ENCODE assay signal across 8 mouse cellular contexts in the genomic region with DNA sequence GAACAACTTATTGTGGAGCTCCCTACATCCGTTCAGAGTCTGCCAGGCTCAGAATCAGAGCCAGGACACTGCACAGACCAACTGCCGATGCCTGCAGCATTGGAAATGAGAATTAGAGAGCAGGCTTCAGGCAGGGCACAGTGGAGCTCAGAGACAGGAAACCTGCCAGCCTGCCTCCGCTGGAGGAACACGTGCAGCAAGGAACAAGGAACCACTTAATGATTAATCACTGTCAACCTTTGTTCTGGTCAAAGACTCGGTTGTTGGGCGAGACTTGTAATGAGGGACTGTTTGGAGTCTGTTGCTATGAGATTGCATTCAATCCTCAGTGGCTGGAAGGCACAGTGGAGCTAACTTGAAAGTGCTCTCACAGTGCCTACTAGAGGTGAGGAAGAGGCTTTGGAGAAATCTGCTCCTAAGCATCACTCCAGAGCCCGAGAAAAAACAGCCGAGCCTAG.
DNase-seq lines count a peak whose midpoint lies in the region; ATAC-seq and TF ChIP-seq lines count a peak whose summit lies in the region.

No protein-coding gene starts in this region.

- no peaks in the 10 kb centered on the region for H3K9me3 ChIP-seq in E14TG2a.4 (ENCODE audit: low read length)
- no peaks in the 10 kb centered on the region for H3K9me3 ChIP-seq in forebrain, postnatal 0 days (ENCODE audit: low read length)
- H3K9me3 ChIP-seq in hindbrain, embryonic 12.5 days (replicated peaks): no peaks in the 10 kb centered on the region

- H3K4me2 ChIP-seq in forebrain, postnatal 0 days (ENCODE audit: low read depth): peak overlapping the region; percentile 35
- H3K4me2 ChIP-seq in hindbrain, embryonic 12.5 days (replicated peaks): peak overlapping the region; percentile 41

- no peaks in the 10 kb centered on the region for H3K27me3 ChIP-seq in E14TG2a.4 (ENCODE audit: insufficient read depth, low read length)
- no peaks in the 10 kb centered on the region for H3K27me3 ChIP-seq in forebrain, postnatal 0 days (ENCODE audit: insufficient read depth, low read length)
- H3K27me3 ChIP-seq in hindbrain, embryonic 12.5 days: no peaks in the 10 kb centered on the region

- H3K4me1 ChIP-seq in E14TG2a.4 (replicated peaks; ENCODE audit: low read depth, low read length): peaks cover 10% of the 10 kb centered on the region
- H3K4me1 ChIP-seq in forebrain, postnatal 0 days (ENCODE audit: insufficient read depth): no peaks in the 10 kb centered on the region
- peaks cover 8% of the 10 kb centered on the region; the same call in 1 of the 2 replicates for H3K4me1 ChIP-seq in hindbrain, embryonic 12.5 days

- peak; percentile 48 for TF ChIP-seq CTCF in E14TG2a.4 (conservative IDR thresholded peaks at IDR 0.05; ENCODE audit: low read length)
- peak; percentile 74 for TF ChIP-seq CTCF in forebrain, postnatal 0 days (IDR thresholded peaks at IDR 0.05; ENCODE audit: low read depth)

- peak; percentile 96 for ATAC-seq in forebrain, postnatal 0 days
- ATAC-seq in hindbrain, embryonic 12.5 days (ENCODE audit: low FRiP score): peak; percentile 94

- no peak overlapping the region for H3K9ac ChIP-seq in forebrain, postnatal 0 days
- no peak overlapping the region for H3K9ac ChIP-seq in hindbrain, embryonic 12.5 days

- DNase-seq in cerebellum, adult 18-20 months: peak; percentile 62 to 65
- peak; percentile 79 for DNase-seq in forebrain, postnatal 0 days
- peak; percentile 85 for DNase-seq in layer of hippocampus, adult 9-11 months
- DNase-seq in lung, adult 18-20 months: peak; percentile 57 to 73
- DNase-seq in retina, embryonic 14.5 days (ENCODE audit: low spot score): peak; percentile 67
- no peak for DNase-seq in spleen, postnatal 10 days (ENCODE audit: low spot score in 2 of 2)

- H3K27ac ChIP-seq in forebrain, postnatal 0 days (ENCODE audit: low read depth, low read length): peak overlapping the region; percentile 66
- H3K27ac ChIP-seq in hindbrain, embryonic 12.5 days: peak overlapping the region; percentile 64

- WGBS in forebrain, postnatal 0 days: 7% methylated on average over 8 of the region's 8 CpGs
- 11% methylated on average over 8 of the region's 8 CpGs for WGBS in hindbrain, embryonic 12.5 days

- H3K4me3 ChIP-seq in E14TG2a.4 (replicated peaks; ENCODE audit: low read length): no peak overlapping the region
- no peak overlapping the region for H3K4me3 ChIP-seq in forebrain, postnatal 0 days (ENCODE audit: low read depth, low read length)
- 0 out of 2 replicates have a peak overlapping the region, but pooled peaks have one; percentile 9 for H3K4me3 ChIP-seq in hindbrain, embryonic 12.5 days

- no peaks in the 10 kb centered on the region for H3K36me3 ChIP-seq in E14TG2a.4 (ENCODE audit: insufficient read depth, low read length)
- H3K36me3 ChIP-seq in forebrain, postnatal 0 days (ENCODE audit: insufficient read depth): no peaks in the 10 kb centered on the region
- H3K36me3 ChIP-seq in hindbrain, embryonic 12.5 days: no peaks in the 10 kb centered on the region

Comparison
In these comparisons a context has a peak if more than half of its experiments do, and no peak if none do; other contexts are left out.
1. DNase-seq: peak in cerebellum, adult 18-20 months (2 of 2), forebrain, postnatal 0 days (single experiment), layer of hippocampus, adult 9-11 months (single experiment), lung, adult 18-20 months (2 of 2) and retina, embryonic 14.5 days (single experiment); none in spleen, postnatal 10 days (0 of 2).